Mouse (Mus musculus) intestine, embryonic 14.5 days (tissue): ENCODE results near the gene Serf2. TPM values are rescaled to one million over a fixed set of nuclear protein-coding genes. Genes with fewer than 3 reads are reported as not detected.
A peak's percentile ranks its signal among the peaks of the same experiment; 100 is the strongest.
"Not testable (repeated sequence)": the region's sequence is repeated elsewhere in the genome, so short reads cannot be mapped to it uniquely, and the experiment has no call there.

ENCODE experiments used
- ATAC-seq: fragments of 200-750 bp; cut with Nextera tagmentation; replicated peaks from 2 replicates; pipeline ENCODE4 v1.8.0; 2017; ENCODE audit warnings: low read depth, moderate number of reproducible peaks, moderate TSS enrichment, moderate library complexity; ENCODE audit not compliant: low FRiP score, low TSS enrichment
- DNase-seq: peaks from one replicate; pipeline ENCODE4 v3.0.0-alpha.2; 2018; ENCODE audit warnings: low spot score
- H3K27ac ChIP-seq: fragments of 300-500 bp; sonication (generic); 2 replicates; pipeline ENCODE4 v1.5.1; 2014; ENCODE audit warnings: low read depth, mild to moderate bottlenecking, control low read depth
- H3K27me3 ChIP-seq: fragments of 300-500 bp; sonication (generic); replicated peaks from 2 replicates; pipeline ENCODE4 v1.6.1; 2014; ENCODE audit warnings: low read length, control low read depth; ENCODE audit not compliant: control insufficient read depth, insufficient read depth
- H3K36me3 ChIP-seq: fragments of 300-500 bp; sonication (generic); 2 replicates; pipeline ENCODE4 v1.6.1; 2014; ENCODE audit warnings: low read length, control low read depth; ENCODE audit not compliant: control insufficient read depth, insufficient read depth
- H3K4me1 ChIP-seq: fragments of 300-500 bp; sonication (generic); replicated peaks from 2 replicates; pipeline ENCODE4 v1.6.1; 2014; ENCODE audit warnings: low read length, control low read depth, mixed read lengths; ENCODE audit not compliant: control insufficient read depth, insufficient read depth
- H3K4me2 ChIP-seq: fragments of 300-500 bp; sonication (generic); 2 replicates; pipeline ENCODE4 v1.6.1; 2014; ENCODE audit warnings: low read length
- H3K4me3 ChIP-seq: fragments of 300-500 bp; sonication (generic); 2 replicates; pipeline ENCODE4 v1.5.1; 2014; ENCODE audit warnings: low read depth, low read length, control low read depth, mixed read lengths
- H3K9ac ChIP-seq: fragments of 300-500 bp; sonication (generic); 2 replicates; pipeline ENCODE4 v1.6.1; 2014; ENCODE audit warnings: mild to moderate bottlenecking, low read length
- H3K9me3 ChIP-seq: fragments of 300-500 bp; sonication (generic); 2 replicates; pipeline ENCODE4 v1.6.1; 2016; ENCODE audit warnings: low read length, control low read depth; ENCODE audit not compliant: control insufficient read depth
- WGBS: fragments of 180-500 bp; shearing (Covaris S2); extraction: QIAGEN DNeasy Blood & Tissue Kit; methylation state at CpG from one replicate; pipeline ENCODE4 v1.1.7; 2014; 5-methylcytosine and 5-hydroxymethylcytosine counted together
- polyA plus RNA-seq: library from polyadenylated mRNA; unstranded; fragments of >200 nt; fragmentation: Nextera tagmentation; extraction: Ambion mirVana; gene quantifications from 2 replicates; pipeline ENCODE4 v1.2.1, GENCODE M21; 2014

Serf2 gene
- polyA plus RNA-seq, 1 experiment from 2014 or later, result 576 TPM

GRCm38 (mm10) chr2:121450093-121450492 lies 1.1 kb downstream of the Serf2 start:
- peak; percentile 67 for DNase-seq
- H3K4me1 ChIP-seq, result peaks cover 18% of the 10 kb centered on the region
- no peak for ATAC-seq
- H3K4me2 ChIP-seq, result peak overlapping the region; percentile 94
- peak overlapping the region; percentile 93 for H3K9ac ChIP-seq
- peaks cover 31% of the 10 kb centered on the region for H3K36me3 ChIP-seq
- H3K9me3 ChIP-seq, result no peaks in the 10 kb centered on the region
- H3K4me3 ChIP-seq, result peak overlapping the region; percentile 97
- WGBS, result 1% methylated on average over 7 of the region's 7 CpGs
- H3K27me3 ChIP-seq, result no peaks in the 10 kb centered on the region
- peak overlapping the region; percentile 95 for H3K27ac ChIP-seq

GRCm38 (mm10) chr2:121452361-121452760 lies 3.4 kb downstream of the Serf2 start:
- Histone ChIP-seq H3K4me1 (peaks cover 22% of the 10 kb centered on the region), H3K4me3 (no peak overlapping the region), H3K9me3 (no peaks in the 10 kb centered on the region), H3K27me3 (no peaks in the 10 kb centered on the region), H3K4me2 (no peak overlapping the region), H3K27ac (no peak overlapping the region), H3K9ac (no peak overlapping the region), H3K36me3 (peaks cover 31% of the 10 kb centered on the region)
- DNase-seq (no peak), ATAC-seq (no peak)
- 81% methylated on average over 4 of the region's 4 CpGs for WGBS

DNA sequence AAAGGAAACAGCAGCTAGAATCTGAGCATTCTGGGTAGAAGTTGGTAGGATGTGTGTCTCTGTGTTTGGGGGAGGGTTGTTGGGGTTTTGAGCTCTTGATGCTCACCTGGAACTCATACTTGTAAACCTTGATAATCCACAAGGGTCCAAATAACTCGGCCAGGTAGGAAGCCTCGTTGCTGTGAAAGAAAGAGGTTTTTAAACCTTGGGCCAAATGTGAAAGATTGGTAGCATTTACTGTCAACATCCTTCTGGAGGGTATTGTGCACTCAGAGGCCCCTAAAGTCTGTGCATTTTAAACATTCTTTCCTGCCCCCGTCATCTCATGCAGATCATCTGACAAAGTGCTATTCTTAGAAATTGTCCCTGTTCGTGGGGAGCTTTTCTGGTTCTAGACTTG lies 4.0 kb downstream of the Serf2 start, which contains the start of gene Hypk:
Gene Hypk (plus strand): TSS at position 301 of the 400 bp plus-strand sequence.
- no peak for ATAC-seq
- H3K36me3 ChIP-seq, result peaks cover 31% of the 10 kb centered on the region
- WGBS, result 70% methylated on average over 4 of the region's 4 CpGs
- no peak for DNase-seq
- no peak within 1 kb of the TSS for H3K4me3 ChIP-seq
- H3K9me3 ChIP-seq, result no peaks in the 10 kb centered on the region
- H3K4me1 ChIP-seq, result peaks cover 27% of the 10 kb centered on the region
- H3K27me3 ChIP-seq, result no peaks in the 10 kb centered on the region
- H3K9ac ChIP-seq, result no peak within 1 kb of the TSS
- no peak within 1 kb of the TSS for H3K4me2 ChIP-seq
- H3K27ac ChIP-seq, result no peak within 1 kb of the TSS

- no peak overlapping the region for H3K9ac ChIP-seq
- H3K27ac ChIP-seq, result no peak overlapping the region
- H3K36me3 ChIP-seq, result peaks cover 38% of the 10 kb centered on the region
- no peak overlapping the region for H3K4me3 ChIP-seq
- 83% methylated on average over 6 of the region's 6 CpGs for WGBS
- no peak overlapping the region for H3K4me2 ChIP-seq
- DNase-seq (no peak), ATAC-seq (no peak)
- H3K4me1 ChIP-seq, result peaks cover 28% of the 10 kb centered on the region
- no peaks in the 10 kb centered on the region for H3K9me3 ChIP-seq
- no peaks in the 10 kb centered on the region for H3K27me3 ChIP-seq
Measured at GRCm38 (mm10) chr2:121453917-121454316, 4.9 kb downstream of the Serf2 start.

GRCm38 (mm10) chr2:121455534-121455933 lies 6.5 kb downstream of the Serf2 start:
- no peak for DNase-seq
- Histone ChIP-seq H3K27ac (no peak overlapping the region), H3K27me3 (no peaks in the 10 kb centered on the region), H3K36me3 (peaks cover 49% of the 10 kb centered on the region), H3K4me3 (no peak overlapping the region), H3K9me3 (no peaks in the 10 kb centered on the region), H3K4me1 (peaks cover 24% of the 10 kb centered on the region), H3K4me2 (no peak overlapping the region), H3K9ac (no peak overlapping the region)
- no peak for ATAC-seq
- WGBS, result 77% methylated on average over 5 of the region's 5 CpGs

DNA sequence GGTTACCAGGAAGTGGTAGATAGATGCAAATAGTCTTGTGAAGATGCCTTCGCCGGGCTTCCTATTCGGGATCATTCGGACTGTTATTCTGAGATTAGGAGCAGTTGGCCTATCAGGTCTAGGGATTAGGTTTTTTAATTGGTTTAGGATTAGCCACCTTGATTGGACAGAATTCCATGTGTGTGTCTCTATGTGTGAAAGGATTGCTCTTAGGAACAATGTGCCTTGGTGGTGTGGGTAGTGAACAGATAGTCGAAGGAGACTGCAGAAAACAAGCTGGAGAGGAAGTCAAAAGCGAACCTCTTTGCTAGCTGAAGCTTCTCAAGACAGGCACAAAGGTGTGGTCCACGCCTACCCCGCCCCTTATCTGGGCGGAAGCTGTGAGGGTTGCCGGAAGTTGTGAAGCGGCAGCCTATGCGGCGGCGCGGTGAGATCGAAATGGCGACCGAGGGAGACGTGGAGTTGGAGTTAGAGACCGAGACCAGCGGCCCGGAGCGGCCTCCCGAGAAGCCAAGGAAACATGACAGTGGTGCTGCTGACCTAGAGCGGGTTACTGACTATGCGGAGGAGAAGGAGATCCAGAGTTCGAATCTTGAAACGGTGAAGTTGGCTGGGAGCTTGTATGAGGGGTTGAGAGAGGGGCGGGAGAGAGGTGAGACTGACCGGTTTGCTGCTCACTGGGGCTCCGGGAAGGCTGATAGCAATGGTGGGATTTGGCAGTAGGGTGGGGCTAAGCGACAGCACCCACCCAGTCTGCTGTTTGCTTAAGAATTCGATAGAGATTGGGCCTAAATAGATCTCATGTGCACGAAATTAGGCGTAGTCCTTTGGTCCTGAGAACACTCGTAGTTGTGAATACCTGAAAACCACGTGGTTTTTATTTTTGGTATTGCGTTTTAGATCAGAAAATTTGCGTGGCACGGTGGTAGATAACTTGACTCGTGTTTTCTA lies 8.0 kb downstream of the Serf2 start, which contains the start of gene Serinc4:
Gene Serinc4 (minus strand): TSS at position 90 of the 951 bp plus-strand sequence.
- peak within 1 kb of the TSS; percentile 65 for H3K4me2 ChIP-seq
- DNase-seq, result peak; percentile 92

GRCm38 (mm10) chr2:121460071-121460470 lies 11.1 kb downstream of the Serf2 start:
- no peak for DNase-seq
- no peak overlapping the region for H3K4me2 ChIP-seq
- H3K27ac ChIP-seq, result no peak overlapping the region
- no peak overlapping the region for H3K9ac ChIP-seq
- no peaks in the 10 kb centered on the region for H3K9me3 ChIP-seq
- H3K4me1 ChIP-seq, result peaks cover 10% of the 10 kb centered on the region
- ATAC-seq, result no peak
- H3K27me3 ChIP-seq, result no peaks in the 10 kb centered on the region
- WGBS, result 68% methylated on average over 2 of the region's 2 CpGs
- H3K4me3 ChIP-seq, result no peak overlapping the region
- peaks cover 25% of the 10 kb centered on the region; the same call in 1 of the 2 replicates for H3K36me3 ChIP-seq

More for the DNA sequence above, 8.0 kb downstream of the Serf2 start, which contains the start of gene Serinc4:
- peak within 1 kb of the TSS; percentile 64 for H3K9ac ChIP-seq
- peaks cover 47% of the 10 kb centered on the region for H3K36me3 ChIP-seq
- ATAC-seq, result peak; percentile 89
- peak within 1 kb of the TSS; percentile 97 for H3K4me3 ChIP-seq
- WGBS, result 5% methylated on average over 41 of the region's 41 CpGs
- peak within 1 kb of the TSS; percentile 79 for H3K27ac ChIP-seq
- H3K27me3 ChIP-seq, result no peaks in the 10 kb centered on the region
- no peaks in the 10 kb centered on the region for H3K9me3 ChIP-seq
- H3K4me1 ChIP-seq, result peaks cover 16% of the 10 kb centered on the region

- H3K4me1 ChIP-seq, H3K4me2 ChIP-seq, ATAC-seq, H3K9me3 ChIP-seq, DNase-seq, H3K9ac ChIP-seq, H3K27ac ChIP-seq, H3K27me3 ChIP-seq, H3K36me3 ChIP-seq, H3K4me3 ChIP-seq: not testable (repeated sequence)
- 71% methylated on average over 1 of the region's 6 CpGs for WGBS
Measured at GRCm38 (mm10) chr2:121468982-121469381, 20.0 kb downstream of the Serf2 start.
